Mouse (Mus musculus) embryonic stem cell, embryonic (primary cell): ENCODE data around the gene Nipsnap2.

Source experiments
- CTCF ChIA-PET, 4 experiments: fragments of 300-600 bp in 2 of 4; fragments of 350-600 bp in 2 of 4; sonication (Branson Sonifier 250); formaldehyde crosslinking; loops; one replicate each; lab custom pipeline; 2022; ENCODE audit warnings: inconsistent platforms in 2 of 4; lab: Charles Lee
- POLR2A ChIA-PET, 4 experiments: fragments of 300-600 bp in 2 of 4; fragments of 350-600 bp in 2 of 4; sonication (Branson Sonifier 250); formaldehyde crosslinking; loops; one replicate each; lab custom pipeline; 2022; ENCODE audit warnings: antibody characterized with exemption in 4 of 4, inconsistent platforms in 1 of 4; lab: Charles Lee

Nipsnap2 gene

GRCm38 (mm10) chr5:129724834-129725773 is at the start of gene Nipsnap2:
Nipsnap2 (plus strand) TSS chr5:129725063.
- POLR2A ChIA-PET: interaction anchor here (0.6 to 3.2 kb wide), 45 partner anchors 9 to 704 kb away, joined by 3 to 14 read pairs (median 4); partner anchors contain the start of genes Chchd2 (in 3 of the 4), Psph (in 2 of the 4), Sumf2 (in 2 of the 4) and Sept14 (in 1 of the 4)
- CTCF ChIA-PET: interaction anchor here (0.5 to 2.7 kb wide), 58 partner anchors 8 to 1170 kb away, joined by 3 to 22 read pairs (median 4); partner anchors contain the start of genes Chchd2 (in 1 of the 4), Psph (in 1 of the 4), Sept14 (in 1 of the 4) and Sumf2 (in 1 of the 4)

GRCm38 (mm10) chr5:129685141-129685540 is 39.7 kb upstream of the Nipsnap2 start:
- POLR2A ChIA-PET: interaction anchor here in 3 of 4 experiments (0.6 to 0.9 kb wide), 5 partner anchors 15 to 278 kb away, joined by 3 to 10 read pairs (median 3); partner anchors contain the start of genes Chchd2 (in 1 of the 3) and Zfp11 (in 1 of the 3)
- CTCF ChIA-PET: interaction anchor here in 2 of 4 experiments (0.8 to 1.1 kb wide), 2 partner anchors 74 to 308 kb away, joined by 3 to 5 read pairs; no protein-coding TSS in a partner anchor

GRCm38 (mm10) chr5:129687621-129688020 is 37.2 kb upstream of the Nipsnap2 start:
- POLR2A ChIA-PET: interaction anchor here in 1 of 4 experiments (1.1 kb wide), 1 partner anchor 91 kb away, joined by 3 read pairs; no protein-coding TSS in a partner anchor
- CTCF ChIA-PET: interaction anchor here in 1 of 4 experiments (1.1 kb wide), 1 partner anchor 86 kb away, joined by 3 read pairs; no protein-coding TSS in a partner anchor

- POLR2A ChIA-PET: interaction anchor here in 1 of 4 experiments (1.5 kb wide), 1 partner anchor 21 kb away, joined by 3 read pairs; the partner anchor contains the start of gene Zfp11
- CTCF ChIA-PET: no interaction called here
These were observed 34.3 kb upstream of the Nipsnap2 start for GRCm38 (mm10) chr5:129690528-129690927.

- POLR2A ChIA-PET: interaction anchor here in 3 of 4 experiments (0.6 to 1.9 kb wide), 8 partner anchors 9 to 431 kb away, joined by 3 to 4 read pairs (median 3); partner anchors contain the start of gene Chchd2 (in 2 of the 3)
- CTCF ChIA-PET: interaction anchor here in 3 of 4 experiments (1.0 to 1.8 kb wide), 4 partner anchors 20 to 114 kb away, joined by 3 to 6 read pairs (median 6); partner anchors contain the start of gene Nipsnap2 (in 2 of the 3)
These were observed 24.4 kb upstream of the Nipsnap2 start for GRCm38 (mm10) chr5:129700506-129700905.

- POLR2A ChIA-PET: interaction anchor here in 1 of 4 experiments (1.9 kb wide), 1 partner anchor 186 kb away, joined by 4 read pairs; the partner anchor contains the start of gene Chchd2
- CTCF ChIA-PET: interaction anchor here in 3 of 4 experiments (1.0 to 1.8 kb wide), 3 partner anchors 23 to 116 kb away, joined by 3 to 6 read pairs (median 6); partner anchors contain the start of gene Nipsnap2 (in 2 of the 3)
These were observed 23.2 kb upstream of the Nipsnap2 start for GRCm38 (mm10) chr5:129701706-129702105.

- POLR2A ChIA-PET: no interaction called here
- CTCF ChIA-PET: no interaction called here
These were observed 21.5 kb upstream of the Nipsnap2 start for GRCm38 (mm10) chr5:129703368-129703767.

- ChIA-PET POLR2A (interaction anchor here in 3 of 4 experiments (0.6 to 1.6 kb wide), 3 partner anchors 17 to 348 kb away, joined by 3 to 5 read pairs (median 5); partner anchors contain the start of gene Nipsnap2 (in 1 of the 3)), CTCF (interaction anchor here in 1 of 4 experiments (0.8 to 1.2 kb wide), 2 partner anchors 17 kb away, joined by 3 read pairs; partner anchors contain the start of gene Nipsnap2)
These were observed 16.5 kb upstream of the Nipsnap2 start, which contains the start of gene Sept14 for GRCm38 (mm10) chr5:129708412-129708811. Sept14 (minus strand) TSS chr5:129708512.

- ChIA-PET CTCF (interaction anchor here in 2 of 4 experiments (0.6 to 1.1 kb wide), 2 partner anchors 9 to 828 kb away, joined by 4 to 5 read pairs; no protein-coding TSS in a partner anchor), POLR2A (interaction anchor here in 2 of 4 experiments (0.9 to 1.5 kb wide), 4 partner anchors 9 to 64 kb away, joined by 3 to 5 read pairs (median 4); partner anchors contain the start of gene Nipsnap2 (in 1 of the 2))
These were observed 9.5 kb upstream of the Nipsnap2 start, which contains the start of gene Mrps17 for GRCm38 (mm10) chr5:129715326-129715861. Mrps17 (plus strand) TSS chr5:129715497.

GRCm38 (mm10) chr5:129717016-129717415 is 7.8 kb upstream of the Nipsnap2 start:
- ChIA-PET POLR2A (interaction anchor here in 2 of 4 experiments (0.6 to 1.6 kb wide), 8 partner anchors 11 to 170 kb away, joined by 3 to 8 read pairs (median 4); partner anchors contain the start of genes Chchd2 (in 1 of the 2) and Psph (in 1 of the 2)), CTCF (interaction anchor here in 3 of 4 experiments (0.5 to 1.9 kb wide), 3 partner anchors 8 to 363 kb away, joined by 3 to 4 read pairs (median 4); partner anchors contain the start of gene Nipsnap2 (in 1 of the 3))

- ChIA-PET CTCF (interaction anchor here in 3 of 4 experiments (0.7 to 1.8 kb wide), 8 partner anchors 9 to 261 kb away, joined by 3 to 11 read pairs (median 5); no protein-coding TSS in a partner anchor), POLR2A (interaction anchor here in 1 of 4 experiments (1.6 to 1.8 kb wide), 2 partner anchors 66 to 167 kb away, joined by 3 to 5 read pairs; partner anchors contain the start of gene Chchd2)
These were observed 4.7 kb upstream of the Nipsnap2 start for GRCm38 (mm10) chr5:129720176-129720575.

- CTCF ChIA-PET: interaction anchor here (0.5 to 2.7 kb wide), 43 partner anchors 8 to 742 kb away, joined by 3 to 22 read pairs (median 4); partner anchors contain the start of genes Chchd2 (in 1 of the 4), Mrps17 (in 1 of the 4), Psph (in 1 of the 4) and Sumf2 (in 1 of the 4)
- POLR2A ChIA-PET: interaction anchor here in 3 of 4 experiments (0.5 to 3.2 kb wide), 38 partner anchors 8 to 703 kb away, joined by 3 to 14 read pairs (median 4); partner anchors contain the start of genes Chchd2 (in 3 of the 3), Psph (in 2 of the 3), Sbds (in 1 of the 3) and Sept14 (in 1 of the 3)
These were observed 595 bp upstream of the Nipsnap2 start for GRCm38 (mm10) chr5:129724268-129724667.

GRCm38 (mm10) chr5:129725774-129726392 is 1.0 kb downstream of the Nipsnap2 start:
- POLR2A ChIA-PET: interaction anchor here (0.6 to 3.2 kb wide), 12 partner anchors 9 to 701 kb away, joined by 3 to 14 read pairs (median 4); partner anchors contain the start of genes Sept14 (in 1 of the 4), Sumf2 (in 1 of the 4) and Zfp11 (in 1 of the 4)
- CTCF ChIA-PET: interaction anchor here (0.6 to 2.7 kb wide), 17 partner anchors 9 to 1171 kb away, joined by 3 to 22 read pairs (median 4); no protein-coding TSS in a partner anchor

GRCm38 (mm10) chr5:129726784-129727183 is 1.9 kb downstream of the Nipsnap2 start:
- CTCF ChIA-PET: interaction anchor here in 1 of 4 experiments (0.6 to 1.1 kb wide), 2 partner anchors 58 to 116 kb away, joined by 3 to 4 read pairs; no protein-coding TSS in a partner anchor
- POLR2A ChIA-PET: interaction anchor here in 2 of 4 experiments (0.6 to 1.8 kb wide), 6 partner anchors 11 to 161 kb away, joined by 3 to 8 read pairs (median 4); partner anchors contain the start of gene Chchd2 (in 1 of the 2)

- POLR2A ChIA-PET: interaction anchor here in 1 of 4 experiments (1.0 to 2.6 kb wide), 5 partner anchors 11 to 158 kb away, joined by 4 to 8 read pairs (median 4); partner anchors contain the start of gene Chchd2
These were observed 4.4 kb downstream of the Nipsnap2 start for GRCm38 (mm10) chr5:129729286-129729685.

More at GRCm38 (mm10) chr5:129729286-129729685, 4.4 kb downstream of the Nipsnap2 start:
- CTCF ChIA-PET: interaction anchor here in 2 of 4 experiments (0.5 to 1.7 kb wide), 3 partner anchors 9 to 459 kb away, joined by 3 to 4 read pairs (median 3); no protein-coding TSS in a partner anchor
